Mouse (Mus musculus) thymus, postnatal 4 days (tissue): ENCODE measurements at regions not wholly inside any gene's neighbourhood (a gene's known extent, or its start where the extent isn't known, plus 50 kb on each side); places are given as distances from the start of the nearest gene placed in this dataset.
A peak's percentile ranks its signal among the peaks of the same experiment; 100 is the strongest.

Experiments
- DNase-seq: peaks from one replicate; pipeline ENCODE4 v3.0.0; 2021

DNA sequence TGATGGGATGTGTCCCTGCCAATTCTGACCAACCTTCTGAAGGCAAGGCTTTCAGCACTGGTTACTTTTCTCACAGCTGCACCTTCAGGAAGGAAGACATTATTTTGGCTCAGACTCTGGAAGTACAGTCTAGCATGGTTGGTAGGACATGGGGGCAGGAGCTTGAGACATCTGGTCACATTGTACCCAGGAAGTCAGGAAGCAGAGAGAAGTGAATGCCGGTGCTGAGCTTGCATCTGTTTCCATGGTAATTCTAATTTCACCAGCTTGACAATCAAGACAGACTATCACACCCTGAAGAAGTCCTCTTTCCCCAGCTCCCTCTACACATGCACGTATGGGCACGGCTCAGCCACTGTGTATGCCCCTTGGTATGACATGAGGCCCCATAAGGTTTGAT, 210.6 kb downstream of the Cyp26b1 start:
- no peak for DNase-seq

DNA sequence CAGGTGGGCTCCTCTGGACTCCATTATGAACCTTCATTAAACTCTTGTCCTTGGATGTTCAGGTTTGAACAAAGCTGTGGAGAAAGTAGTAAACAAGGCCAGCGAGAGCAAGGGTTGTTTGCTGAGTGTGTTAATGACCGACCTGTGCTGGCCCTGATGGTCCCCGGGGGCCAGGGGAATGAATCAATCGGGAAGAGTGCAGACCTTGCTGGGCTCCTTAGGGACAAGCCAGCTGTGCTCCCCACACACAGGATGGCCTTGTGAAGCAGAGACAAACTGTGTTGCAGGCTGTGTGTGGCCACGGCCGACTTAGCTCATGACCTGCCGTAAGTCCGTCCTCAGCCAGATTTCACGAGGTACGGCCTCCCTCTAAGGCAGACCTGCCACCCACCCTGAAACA, 212.1 kb downstream of the Cyp26b1 start:
- DNase-seq = no peak

DNA sequence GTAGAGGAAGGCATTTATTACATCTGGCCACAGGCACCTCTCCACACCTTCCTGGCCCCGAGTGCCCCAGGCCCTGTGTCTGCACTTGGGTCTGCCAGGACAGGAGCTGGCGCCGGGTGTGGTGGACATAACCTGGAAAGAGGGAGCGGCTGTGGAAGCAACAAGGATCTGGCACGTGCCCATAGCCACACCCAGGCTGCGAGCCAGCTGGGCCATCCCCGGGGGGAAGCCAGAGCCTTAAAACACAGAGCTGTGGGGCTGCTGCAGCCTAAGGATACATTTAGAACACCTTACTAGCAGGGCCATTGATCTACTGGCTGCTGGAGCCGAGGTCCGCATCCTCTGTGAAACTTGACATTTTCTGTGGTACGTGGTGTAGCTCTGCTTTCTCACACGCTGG, 217.0 kb downstream of the Cyp26b1 start:
- DNase-seq = no peak

DNA sequence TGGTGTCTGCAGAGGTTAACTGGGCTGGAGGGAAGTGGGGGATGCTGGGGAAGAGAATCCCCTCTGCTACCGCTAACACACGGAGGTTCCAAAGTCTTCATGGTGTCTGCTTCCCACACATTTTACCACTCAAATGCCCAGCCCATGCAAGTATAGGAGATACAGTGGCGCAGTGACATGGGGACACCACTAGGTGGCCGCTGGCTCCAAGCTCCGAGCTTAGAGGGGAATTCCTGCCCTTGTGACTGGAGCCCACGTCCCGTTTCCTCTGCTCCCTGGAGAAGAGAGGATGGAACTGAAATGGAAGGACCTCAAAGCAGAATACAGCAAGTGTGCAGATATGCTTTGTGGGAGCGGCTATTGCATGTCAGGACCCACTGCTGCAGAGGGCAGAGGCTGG, 218.2 kb downstream of the Cyp26b1 start:
- DNase-seq = peak; percentile 56

DNA sequence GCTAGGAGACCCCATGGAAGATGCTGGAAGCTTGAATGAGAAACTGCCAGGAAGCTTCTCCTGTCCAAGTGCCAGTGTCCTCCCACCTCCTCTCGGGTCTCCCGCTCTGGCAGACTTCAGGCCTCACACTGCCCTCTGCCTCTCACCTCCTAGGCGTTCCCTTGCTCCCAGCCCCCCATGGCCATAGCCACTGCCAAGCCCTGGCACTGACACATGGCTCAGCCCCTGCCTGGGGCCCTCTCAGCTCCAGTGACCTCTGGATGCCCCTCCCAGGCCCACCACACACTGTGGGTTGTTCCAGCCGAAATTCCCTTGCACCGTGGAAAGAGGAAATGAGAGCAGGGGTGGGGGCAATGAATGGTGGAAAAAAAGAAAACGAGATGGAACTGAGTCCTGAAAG, 227.3 kb downstream of the Cyp26b1 start:
- no peak for DNase-seq

DNA sequence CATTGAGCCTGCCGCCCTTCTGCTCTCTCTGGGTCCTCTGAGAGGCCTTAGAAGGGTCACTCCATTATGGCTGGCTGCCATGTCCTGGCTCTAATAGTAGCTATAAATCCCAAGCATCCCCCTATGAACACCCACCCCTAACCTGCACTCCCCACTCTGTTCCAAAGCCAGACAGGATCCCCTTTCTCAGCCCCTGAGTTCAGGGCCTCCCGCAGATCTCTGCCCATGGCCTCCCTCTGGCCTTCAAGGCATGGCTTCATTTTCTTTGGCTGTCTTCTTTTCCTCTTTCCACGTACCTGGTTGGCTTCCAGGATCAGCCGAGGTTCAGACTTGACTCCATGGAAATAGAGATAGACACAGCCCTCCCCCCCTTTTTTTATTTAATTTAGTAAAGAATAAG, 227.8 kb downstream of the Cyp26b1 start:
- no peak for DNase-seq

DNA sequence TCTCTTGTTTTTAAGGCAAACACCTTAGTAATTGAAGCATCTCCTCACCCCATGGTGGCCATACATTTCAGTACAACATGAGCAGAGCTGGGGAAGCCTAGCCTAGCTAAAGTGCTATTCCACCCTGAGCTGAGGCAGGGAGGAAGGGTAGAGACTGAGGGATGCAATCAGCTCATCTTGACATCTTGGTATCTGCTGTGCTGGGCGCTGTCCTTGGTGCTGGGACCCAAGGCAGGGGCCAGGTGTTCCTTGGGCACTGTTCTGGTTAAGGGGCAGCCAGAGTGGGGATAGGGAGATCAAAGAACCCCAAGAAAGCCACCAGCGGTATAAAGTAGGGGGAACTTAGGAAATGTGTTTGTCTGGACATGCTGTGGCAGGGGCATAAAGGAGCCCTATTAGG, 228.7 kb downstream of the Cyp26b1 start:
- DNase-seq = peak; percentile 48

DNA sequence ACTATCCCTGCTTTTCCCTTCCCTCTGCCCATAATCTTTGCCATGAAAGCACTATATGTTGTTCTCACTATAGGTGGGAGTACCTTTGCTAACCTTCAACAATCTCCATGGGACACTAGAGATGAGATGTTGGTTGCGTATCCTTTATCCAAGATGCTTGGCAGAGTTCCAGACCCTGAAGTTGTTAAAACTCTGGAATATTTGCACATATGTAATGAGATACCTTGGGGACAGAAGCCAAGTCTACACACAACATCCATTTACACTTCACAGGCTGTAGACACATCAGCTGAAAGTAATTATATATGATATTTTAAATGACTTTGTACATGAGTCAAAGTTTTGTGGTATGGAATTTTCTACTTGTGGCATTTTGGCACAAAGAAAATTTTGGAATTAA, 231.4 kb downstream of the Cyp26b1 start:
- no peak for DNase-seq

DNA sequence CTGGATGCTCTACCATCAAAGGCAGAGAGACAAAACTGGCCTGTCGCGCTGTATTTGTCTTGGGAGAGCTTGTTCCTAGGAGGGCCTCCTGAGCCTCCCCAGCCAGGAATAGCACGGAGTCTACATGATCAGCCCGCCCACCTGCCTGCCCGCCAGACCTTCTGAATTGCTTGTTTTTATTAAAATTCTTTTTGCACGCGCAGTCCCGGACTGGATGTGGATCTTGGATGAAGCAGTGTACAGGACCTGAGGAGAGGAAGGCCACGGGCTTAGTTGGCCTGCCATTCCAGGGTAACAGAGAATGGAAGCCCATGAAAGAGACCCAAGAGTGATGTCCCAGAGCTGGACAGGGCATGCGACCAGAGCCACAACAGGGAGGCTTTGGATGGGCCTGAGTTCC, 235.8 kb downstream of the Cyp26b1 start:
- no peak for DNase-seq

DNA sequence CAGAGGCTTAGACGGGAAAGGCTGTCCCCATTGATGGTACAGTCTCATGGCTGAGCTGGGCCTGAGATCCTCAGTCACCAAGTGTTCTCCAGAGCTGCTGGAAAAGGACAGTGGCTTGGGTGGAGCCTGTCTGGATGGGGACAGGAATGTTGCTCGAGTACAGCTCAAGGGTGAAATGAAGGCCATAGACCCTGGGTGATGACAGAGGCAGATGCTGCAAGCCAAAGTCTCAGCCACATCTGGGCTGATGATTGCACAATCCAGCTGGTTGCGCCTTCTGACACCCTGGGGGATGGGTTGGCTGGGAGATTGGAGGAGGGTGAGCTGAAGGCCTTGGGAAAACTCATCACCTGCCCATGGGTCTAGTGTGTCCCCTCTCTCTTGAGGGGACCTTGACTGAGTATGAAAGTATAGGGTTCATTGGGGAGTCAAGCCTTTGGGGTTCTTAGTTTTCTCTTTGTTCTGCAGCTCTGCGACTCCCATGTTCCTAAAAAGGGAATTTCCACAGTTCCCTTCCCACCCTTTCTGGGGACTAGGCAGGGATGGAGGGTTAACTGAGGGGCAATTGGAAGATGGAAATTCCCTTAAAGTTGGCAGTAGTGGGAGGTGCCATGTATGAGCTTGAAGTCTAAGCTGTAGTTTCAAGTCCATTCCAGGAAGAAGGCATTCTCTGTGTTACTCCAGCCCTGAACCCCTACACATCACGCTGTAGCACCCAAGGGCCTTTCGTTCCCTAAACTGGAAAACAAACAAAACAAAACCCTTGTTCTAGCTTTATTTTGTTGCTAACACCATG, 240.1 kb downstream of the Cyp26b1 start:
- DNase-seq = no peak

DNA sequence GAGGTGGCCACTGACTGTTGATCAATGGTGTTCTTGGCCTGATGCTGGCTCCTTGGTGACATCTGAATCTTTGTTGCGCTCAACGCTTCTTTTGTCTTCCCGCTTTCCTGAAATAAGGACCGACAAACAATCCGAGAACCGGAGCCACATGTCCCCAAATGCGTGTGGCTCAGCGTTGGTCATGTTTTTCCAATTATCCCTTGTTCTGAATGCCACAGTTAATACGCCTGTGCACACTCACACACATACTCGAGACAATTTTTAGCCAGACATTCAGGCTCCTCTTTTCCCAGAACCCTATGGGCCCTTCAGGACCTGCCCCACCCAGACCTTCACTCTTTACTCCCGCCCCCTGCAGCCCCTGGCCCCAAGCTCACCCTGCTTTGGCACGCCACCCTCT, 248.8 kb downstream of the Cyp26b1 start:
- no peak for DNase-seq

DNA sequence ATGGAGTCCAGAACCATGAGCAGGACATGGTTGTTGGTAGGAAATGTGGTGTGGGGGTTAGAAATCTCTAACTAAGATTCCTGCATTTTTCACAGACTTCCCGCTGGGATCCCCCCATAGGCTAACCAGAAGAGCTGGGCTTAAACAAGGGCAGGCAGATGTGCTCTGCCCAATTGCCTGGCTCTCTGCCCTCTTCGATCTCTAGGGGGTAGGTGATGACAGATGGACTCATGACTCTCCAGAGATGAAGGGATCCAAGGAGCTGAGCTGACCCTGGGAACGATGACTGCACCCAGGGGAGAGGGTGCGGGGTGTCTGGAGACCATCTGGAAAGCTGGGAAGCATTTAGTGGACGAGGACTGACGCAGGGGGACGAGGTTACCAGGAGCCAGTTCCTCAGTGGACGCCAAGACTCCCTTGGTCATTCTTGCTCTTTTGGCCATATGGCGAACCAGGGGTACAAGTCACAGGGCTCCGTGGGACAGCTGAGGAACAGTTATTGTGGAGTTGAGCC, 260.0 kb downstream of the Cyp26b1 start:
- no peak for DNase-seq

DNA sequence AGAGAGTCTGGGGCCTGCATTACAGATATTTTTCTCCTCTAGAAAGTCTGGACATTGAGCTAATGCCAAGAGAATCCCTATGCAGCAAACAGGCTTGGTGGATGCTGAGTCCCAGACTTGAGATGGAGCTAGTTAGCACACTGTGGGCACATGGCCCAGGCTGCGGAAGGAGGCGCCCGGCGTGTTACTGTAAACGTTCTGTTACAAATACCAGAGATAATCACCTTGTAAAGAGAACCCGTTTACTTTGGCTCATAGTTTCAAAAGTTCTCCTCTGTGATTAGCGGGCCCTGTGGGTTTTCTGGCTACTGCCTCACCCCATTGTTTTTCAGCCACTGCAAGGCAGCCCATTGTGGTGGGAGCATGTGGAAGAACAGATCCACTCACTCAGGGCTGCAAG, 264.6 kb downstream of the Cyp26b1 start:
- DNase-seq = no peak

DNA sequence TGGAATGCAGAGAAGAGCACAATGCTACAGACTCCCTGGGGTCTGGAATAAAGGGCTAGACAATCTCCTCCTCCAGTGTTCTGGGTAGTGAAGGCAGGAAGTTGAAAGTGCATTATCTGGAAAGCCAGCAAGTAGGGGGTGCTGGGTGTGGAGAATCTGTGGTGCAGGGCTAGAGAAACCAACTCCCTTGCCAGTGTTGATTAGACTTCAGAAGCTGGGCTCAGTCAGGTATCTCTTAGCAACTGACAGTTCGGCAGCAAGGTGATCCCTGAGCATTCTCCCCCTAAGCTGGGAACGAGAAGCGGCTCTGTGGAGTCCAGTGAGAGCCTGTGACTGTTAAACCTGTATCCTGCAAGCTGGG, 265.7 kb downstream of the Cyp26b1 start:
- DNase-seq = no peak

DNA sequence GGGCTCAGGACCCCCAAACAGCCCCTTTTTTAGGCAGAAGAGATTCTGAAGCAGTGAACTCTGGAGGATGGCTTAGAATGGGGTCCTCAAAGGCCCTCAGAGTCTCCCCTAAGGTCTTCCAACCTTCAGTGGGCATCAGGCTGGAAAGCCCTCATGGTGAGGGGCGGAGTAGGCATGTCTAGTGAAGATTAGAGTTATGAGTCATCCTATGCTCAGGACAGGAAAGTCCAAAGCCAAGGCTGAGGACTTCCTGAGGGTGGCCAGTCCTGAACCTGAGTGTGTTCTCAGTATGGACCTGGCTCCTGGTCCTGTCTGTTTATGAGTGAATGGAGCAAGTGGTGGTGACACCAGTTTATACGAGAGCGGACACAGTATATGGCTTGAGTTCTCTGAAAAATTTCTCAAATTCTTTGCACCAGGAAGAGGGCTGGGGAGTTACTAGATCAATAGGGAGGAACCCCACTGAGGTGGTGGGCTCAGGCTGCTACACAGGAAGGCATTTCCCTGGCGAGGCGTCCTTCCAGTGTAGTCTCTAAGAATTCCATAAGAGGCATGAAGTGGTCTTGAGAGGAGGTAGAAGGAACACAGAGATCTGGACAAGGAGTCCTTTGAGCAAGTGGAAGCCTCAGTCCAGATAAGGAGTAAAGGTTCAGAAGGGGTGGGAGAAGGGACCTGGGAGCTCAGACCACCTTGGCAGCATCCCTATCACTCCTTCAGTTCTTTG, 266.2 kb downstream of the Cyp26b1 start:
- DNase-seq = no peak

DNA sequence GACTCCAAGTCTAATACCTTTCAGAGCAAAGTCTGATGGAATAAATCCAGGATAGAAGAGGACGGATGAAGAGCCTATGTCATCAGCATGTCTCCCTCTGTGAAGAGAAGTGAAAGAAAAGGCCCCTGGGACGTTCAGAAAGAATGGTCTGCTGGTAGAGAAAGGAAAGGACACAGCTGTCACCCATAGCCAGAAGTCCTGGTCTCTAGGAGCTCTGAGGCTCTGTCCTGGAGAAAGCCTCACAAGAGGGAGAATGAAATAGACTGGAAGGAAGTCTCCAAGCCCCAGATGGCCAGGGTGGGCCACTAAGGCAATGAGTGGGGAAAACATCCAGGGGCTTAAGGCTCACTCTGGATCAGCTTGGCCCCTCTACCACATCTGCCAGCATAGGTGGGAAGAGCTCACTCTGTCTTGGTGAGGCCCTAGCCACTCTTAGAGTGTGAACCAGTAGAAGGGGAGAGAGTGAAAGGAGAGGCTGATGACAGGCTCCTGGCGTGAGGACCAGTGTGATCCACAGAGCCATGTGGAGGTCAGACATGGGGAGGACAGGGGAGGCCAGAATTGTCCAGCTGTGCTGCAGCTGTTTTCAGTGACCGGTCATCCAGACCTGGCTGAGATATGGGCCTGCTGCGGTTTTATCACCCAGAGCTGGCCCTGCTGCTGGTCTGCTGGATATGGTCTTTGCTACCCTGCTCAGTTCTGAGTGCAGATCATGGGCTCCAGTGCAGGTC, 268.2 kb downstream of the Cyp26b1 start:
- DNase-seq = no peak

DNA sequence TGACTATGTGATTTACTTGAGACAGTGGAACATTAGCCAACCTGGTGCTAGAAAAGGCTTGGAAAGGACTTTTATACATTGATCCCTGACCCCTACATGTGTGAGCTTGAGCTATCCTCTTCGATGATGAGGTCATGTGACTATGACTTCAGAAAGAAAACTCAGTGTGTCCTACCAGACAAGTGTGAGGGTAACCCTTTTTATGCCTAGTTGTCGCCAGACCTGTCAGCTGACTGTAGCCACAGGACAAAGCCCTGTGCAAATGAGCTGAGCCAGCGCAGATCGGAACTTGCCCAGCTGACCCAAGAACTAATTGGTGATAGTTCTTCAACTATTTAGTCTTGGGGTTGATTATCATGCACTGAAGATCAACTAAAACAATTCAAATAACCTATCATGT, 269.5 kb downstream of the Cyp26b1 start:
- DNase-seq = no peak

DNA sequence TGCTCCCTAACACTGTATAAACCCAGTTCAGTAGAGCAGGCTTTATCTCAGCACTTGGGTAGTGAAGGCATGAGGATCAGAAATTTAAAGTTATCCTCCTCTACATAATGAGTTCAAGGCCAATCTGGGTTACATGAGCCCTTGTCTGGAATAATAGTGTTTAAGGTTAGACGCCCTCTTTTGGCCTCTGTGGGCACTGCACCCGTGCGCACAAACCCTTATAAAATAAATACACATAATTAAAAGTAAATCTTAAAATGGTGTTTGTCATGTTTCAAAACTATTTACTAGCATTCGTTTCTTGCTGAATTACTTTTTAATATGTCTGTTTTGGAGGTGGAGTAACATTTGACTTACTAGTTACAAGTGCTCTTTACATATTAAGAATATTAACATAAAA, 271.2 kb downstream of the Cyp26b1 start:
- DNase-seq = peak; percentile 40

DNA sequence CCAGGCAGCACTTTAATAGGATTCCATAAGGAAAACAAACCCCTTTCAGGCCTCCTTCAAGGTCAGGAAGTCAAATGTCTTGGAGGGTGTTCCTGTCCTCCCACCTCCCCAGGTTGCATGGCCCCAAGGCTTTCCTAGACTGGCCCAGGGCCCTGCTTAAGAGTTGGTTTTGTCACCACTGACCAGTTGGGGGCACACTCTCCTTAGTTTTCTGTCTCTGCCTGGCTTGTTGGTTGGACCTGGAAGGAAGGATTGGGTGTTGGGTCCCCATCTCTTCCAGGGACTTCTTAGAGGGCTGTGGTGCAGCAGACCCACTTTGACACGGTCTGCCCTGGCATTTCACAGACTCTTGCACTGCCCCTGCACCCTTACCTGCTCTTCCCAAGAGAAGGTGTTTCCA, 273.1 kb downstream of the Cyp26b1 start:
- DNase-seq = no peak

DNA sequence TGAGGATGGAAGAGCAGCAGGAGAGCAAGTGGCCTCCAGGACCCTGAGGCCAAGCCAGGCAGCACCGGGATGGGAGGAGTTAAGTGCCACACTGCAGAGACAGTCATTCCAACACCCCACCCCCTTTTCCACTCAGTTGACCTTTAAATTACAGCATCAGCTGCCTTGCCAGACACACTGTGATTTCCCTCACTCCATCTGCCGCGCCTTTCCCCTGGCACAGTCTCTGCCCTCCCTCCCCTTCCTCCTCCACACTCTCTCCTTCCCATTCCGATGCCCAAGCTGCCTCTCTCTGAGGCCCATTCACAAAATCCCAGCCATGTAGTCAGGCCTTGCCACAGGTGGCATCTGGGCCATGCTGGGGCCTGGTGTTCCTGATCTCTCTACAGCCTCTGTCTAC, 274.9 kb downstream of the Cyp26b1 start:
- no peak for DNase-seq

DNA sequence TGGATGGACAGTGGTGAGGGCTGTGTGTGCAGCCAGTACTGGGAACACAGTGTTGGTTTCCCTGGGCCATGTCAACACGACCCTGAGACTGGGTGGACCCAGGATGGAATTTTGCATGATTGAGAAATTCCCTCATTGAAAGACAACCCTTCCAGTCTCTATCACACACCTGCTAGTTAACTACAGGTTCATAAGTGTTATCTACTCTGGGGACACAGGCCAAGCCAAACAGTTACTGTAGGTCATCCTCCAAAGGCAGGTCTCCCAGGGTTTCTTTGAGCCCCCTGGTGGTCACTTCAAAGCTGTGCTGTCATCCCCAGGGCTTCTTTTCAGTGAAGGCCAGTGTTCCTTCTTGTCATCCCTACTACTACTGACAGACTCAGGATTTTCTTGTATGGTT, 276.7 kb downstream of the Cyp26b1 start:
- peak; percentile 19 for DNase-seq

DNA sequence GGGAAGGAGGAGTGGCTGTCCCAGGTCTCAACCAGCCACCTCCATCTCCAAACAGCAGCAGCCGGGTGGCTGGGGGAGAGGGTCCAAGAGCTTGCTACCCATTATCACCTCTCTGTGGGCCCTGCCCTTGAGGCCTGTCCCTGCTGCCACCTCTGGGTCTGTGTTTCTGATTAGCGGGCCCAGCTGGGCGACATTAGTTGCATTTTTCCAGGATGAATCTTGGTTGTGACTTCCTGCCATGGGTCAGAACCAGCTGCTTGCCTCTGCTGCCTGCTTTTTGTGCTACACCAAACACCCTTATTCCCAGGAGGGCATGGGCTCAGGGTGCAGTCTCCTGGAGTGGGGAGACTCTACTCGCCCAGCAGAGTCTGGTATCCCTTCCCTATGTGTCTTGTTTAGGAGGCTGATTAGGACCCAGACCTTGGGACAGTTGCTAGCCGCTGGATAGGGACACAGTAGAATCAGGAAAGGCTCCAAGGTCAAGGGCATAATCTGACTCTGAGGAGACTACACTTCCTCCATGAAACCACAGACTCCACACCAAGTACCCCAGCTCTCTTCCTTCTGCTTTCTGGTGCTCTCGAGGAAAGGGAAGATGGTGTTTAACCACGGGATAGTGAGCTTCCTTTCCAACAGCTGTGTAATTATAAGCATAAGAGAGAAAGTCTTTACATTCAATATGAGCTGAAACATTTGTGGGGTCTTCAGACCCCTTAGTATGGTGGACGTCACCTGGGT, 278.4 kb downstream of the Cyp26b1 start:
- no peak for DNase-seq

DNA sequence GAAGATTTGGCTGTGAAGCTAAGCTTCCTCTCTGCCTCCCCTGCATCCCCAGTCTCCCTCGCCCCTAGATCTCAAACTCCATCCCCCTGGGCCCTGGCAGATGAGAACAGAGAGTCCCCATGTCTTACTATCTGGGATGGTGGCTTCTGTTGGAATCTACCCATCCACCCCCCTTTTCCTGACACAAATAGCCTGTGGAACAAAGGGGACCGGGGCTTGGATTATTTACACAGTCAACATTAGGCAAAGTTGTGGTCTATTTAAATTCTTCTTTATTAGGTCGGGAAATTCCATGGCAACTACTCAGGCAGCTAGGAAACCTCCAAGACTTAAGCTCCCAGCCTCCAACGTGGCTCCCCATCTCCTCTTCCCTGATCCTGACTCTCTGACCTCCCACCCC, 279.9 kb downstream of the Cyp26b1 start:
- no peak for DNase-seq
